Mouse (Mus musculus): Measurements from ENCODE around the gene Olfr1221.
"Not testable (repeated sequence)": the region's sequence is repeated elsewhere in the genome, so short reads cannot be mapped to it uniquely, and the experiment has no call there.

The Olfr1221 gene

GRCm38 (mm10) chr2:89117183-89117582 lies at the start of gene Olfr1221:
Olfr1221 (minus strand) TSS chr2:89117283.
- no peak for DNase-seq (ENCODE audit: low spot score)

- DNase-seq (ENCODE audit: low spot score): not testable (repeated sequence)
These were observed 47.6 kb upstream of the Olfr1221 start for GRCm38 (mm10) chr2:89164711-89165110.

GRCm38 (mm10) chr2:89163991-89164390 lies 46.9 kb upstream of the Olfr1221 start, which contains the start of gene Olfr1224-ps1:
Olfr1224-ps1 (minus strand) TSS chr2:89164091.
- DNase-seq (ENCODE audit: low spot score): not testable (repeated sequence)

GRCm38 (mm10) chr2:89151460-89151859 lies 34.4 kb upstream of the Olfr1221 start, which contains the start of gene Olfr1223:
Olfr1223 (minus strand) TSS chr2:89151560.
- DNase-seq (ENCODE audit: low spot score): no peak

- no peak for DNase-seq (ENCODE audit: low spot score)
These were observed 15.9 kb upstream of the Olfr1221 start, which contains the start of gene Olfr1222 for GRCm38 (mm10) chr2:89132954-89133353. Olfr1222 (minus strand) TSS chr2:89133054.

GRCm38 (mm10) chr2:89106735-89107134 lies 10.3 kb downstream of the Olfr1221 start, which contains the start of gene Olfr1220:
Olfr1220 (minus strand) TSS chr2:89106835.
- DNase-seq (ENCODE audit: low spot score): no peak

- DNase-seq (ENCODE audit: low spot score): no peak
These were observed 11.4 kb downstream of the Olfr1221 start for GRCm38 (mm10) chr2:89105651-89106050.

- DNase-seq (ENCODE audit: low spot score): no peak
These were observed 23.2 kb downstream of the Olfr1221 start for GRCm38 (mm10) chr2:89093848-89094247.

GRCm38 (mm10) chr2:89083413-89083812 lies 33.7 kb downstream of the Olfr1221 start, which contains the start of gene Olfr1219:
Olfr1219 (minus strand) TSS chr2:89083513.
- DNase-seq (ENCODE audit: low spot score): no peak

GRCm38 (mm10) chr2:89081487-89081886 lies 35.6 kb downstream of the Olfr1221 start:
- no peak for DNase-seq (ENCODE audit: low spot score)

- DNase-seq (ENCODE audit: low spot score): no peak
These were observed 56.0 kb downstream of the Olfr1221 start, which contains the start of gene Olfr1218 for GRCm38 (mm10) chr2:89061087-89061486. Olfr1218 (minus strand) TSS chr2:89061187.

All from urinary bladder, postnatal 25 days (tissue).